Mouse (Mus musculus) spleen, adult 2 months (tissue): ENCODE data around the gene Tnks2. TPM values are rescaled to one million over a fixed set of nuclear protein-coding genes. Genes with fewer than 3 reads are reported as not detected.

Experiments
- DNase-seq, 2 experiments: peaks; one replicate each; pipeline versions ENCODE4 v3.0.0 to v3.0.0-alpha.2; 2012 to 2021; ENCODE audit warnings: low spot score in 2 of 2, low read depth in 1 of 2
- H3K27ac ChIP-seq: fragments of 200-500 bp; 2 replicates; pipeline ENCODE4 v1.5.1; 2012; ENCODE audit warnings: low read length, inconsistent platforms; ENCODE audit not compliant: insufficient read depth
- H3K27me3 ChIP-seq: fragments of 200-500 bp; 2 replicates; pipeline ENCODE4 v1.6.1; 2012; ENCODE audit warnings: mild to moderate bottlenecking, moderate library complexity, low read length, inconsistent platforms; ENCODE audit not compliant: control insufficient read depth, insufficient read depth
- H3K36me3 ChIP-seq: fragments of 200-500 bp; 2 replicates; pipeline ENCODE4 v1.6.1; 2012; ENCODE audit warnings: mild to moderate bottlenecking, low read length, inconsistent platforms; ENCODE audit not compliant: control insufficient read depth, insufficient read depth
- H3K4me1 ChIP-seq: fragments of 200-500 bp; 2 replicates; pipeline ENCODE4 v1.6.1; 2011; ENCODE audit warnings: inconsistent platforms; ENCODE audit not compliant: control insufficient read depth, insufficient read depth, insufficient read length
- H3K4me3 ChIP-seq: fragments of 200-500 bp; 2 replicates; pipeline ENCODE4 v1.5.1; 2011; ENCODE audit warnings: mild to moderate bottlenecking, inconsistent platforms; ENCODE audit not compliant: insufficient read depth, insufficient read length; ENCODE audit errors: extremely low read depth
- CTCF ChIP-seq: fragments of 200-500 bp; IDR thresholded peaks from 2 replicates; pipeline ENCODE4 v1.5.1; 2011; ENCODE audit warnings: mild to moderate bottlenecking, inconsistent platforms; ENCODE audit not compliant: insufficient read depth, insufficient read length, insufficient replicate concordance; ENCODE audit errors: extremely low read depth
- POLR2A ChIP-seq: fragments of 200-500 bp; IDR thresholded peaks from 2 replicates; pipeline ENCODE4 v1.6.1; 2011; ENCODE audit warnings: low read depth, low read length, inconsistent platforms
- WGBS: fragments of 180-500 bp; shearing (Covaris S2); methylation state at CpG from one replicate; pipeline ENCODE4 v1.1.7; 2018; 5-methylcytosine and 5-hydroxymethylcytosine counted together
- polyA plus RNA-seq: library from polyadenylated mRNA; depleted of rRNA; stranded (reverse); fragments of >200 nt; gene quantifications from 2 replicates; pipeline ENCODE4 v1.2.3, GENCODE M21; 2012

Tnks2 gene
- polyA plus RNA-seq, 1 experiment: 14.2 TPM

DNA sequence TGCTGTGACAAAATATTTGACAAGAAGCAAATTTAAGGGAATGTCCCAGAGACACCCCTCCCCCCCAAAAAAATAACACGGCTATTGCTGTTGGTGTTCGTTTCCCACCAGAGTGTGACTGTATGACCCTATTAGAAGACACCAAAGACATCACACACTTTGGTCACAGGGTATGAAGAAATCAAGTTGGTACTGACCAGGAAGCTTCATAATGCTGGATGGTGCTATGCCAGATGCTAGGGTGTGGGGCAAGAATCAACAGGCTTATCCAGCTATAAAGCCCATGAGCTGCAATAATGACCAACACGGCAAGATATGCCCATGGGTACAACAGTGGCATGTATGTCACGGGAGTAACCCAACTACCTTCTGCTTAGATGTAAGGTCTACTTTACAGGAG is 11.3 kb upstream of the Tnks2 start:
- no peak for DNase-seq
- 91% methylated on average over 4 of the region's 4 CpGs for WGBS
- no peaks in the 10 kb centered on the region for H3K36me3 ChIP-seq
- no peaks in the 10 kb centered on the region for H3K27me3 ChIP-seq
- H3K27ac ChIP-seq: no peak overlapping the region
- TF ChIP-seq CTCF: no peak
- no peak for TF ChIP-seq POLR2A
- no peak overlapping the region for H3K4me3 ChIP-seq
- no peaks in the 10 kb centered on the region for H3K4me1 ChIP-seq

DNA sequence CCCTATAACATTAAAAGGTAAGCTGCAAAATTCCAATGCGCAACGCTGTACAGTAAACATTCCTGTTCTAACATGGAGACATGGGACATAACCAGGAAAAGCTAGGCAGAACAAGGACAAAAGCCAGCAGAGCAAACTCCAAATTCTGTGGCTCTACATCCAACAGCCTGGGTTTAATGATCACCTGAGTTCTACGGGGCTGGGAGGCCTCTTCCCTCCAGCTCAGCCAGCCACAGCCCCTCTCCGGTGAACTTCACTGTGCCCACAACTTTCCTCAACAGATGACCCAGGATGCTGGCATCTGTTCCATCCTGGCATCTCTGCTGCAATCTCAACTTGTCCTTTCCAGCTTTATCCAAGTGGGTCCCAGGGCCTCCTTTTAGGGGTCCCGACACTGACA is 6.4 kb upstream of the Tnks2 start:
- WGBS: 88% methylated on average over 5 of the region's 5 CpGs
- Histone ChIP-seq H3K36me3 (no peaks in the 10 kb centered on the region), H3K27ac (no peak overlapping the region), H3K4me3 (no peak overlapping the region), H3K4me1 (no peaks in the 10 kb centered on the region), H3K27me3 (no peaks in the 10 kb centered on the region)
- TF ChIP-seq POLR2A (no peak), CTCF (no peak)
- no peak for DNase-seq

GRCm38 (mm10) chr19:36828322-36828721 is 5.7 kb upstream of the Tnks2 start:
- WGBS: 73% methylated on average over 8 of the region's 8 CpGs
- H3K4me1 ChIP-seq: peaks cover 3% of the 10 kb centered on the region; the same call in 1 of the 2 replicates
- H3K27ac ChIP-seq: no peak overlapping the region
- no peak overlapping the region for H3K4me3 ChIP-seq
- DNase-seq: no peak
- H3K36me3 ChIP-seq: no peaks in the 10 kb centered on the region
- H3K27me3 ChIP-seq: no peaks in the 10 kb centered on the region
- no peak for TF ChIP-seq CTCF
- no peak for TF ChIP-seq POLR2A

GRCm38 (mm10) chr19:36832951-36833787 is 863 bp upstream of the Tnks2 start:
- peak overlapping the region; percentile 81 for H3K4me3 ChIP-seq
- H3K27me3 ChIP-seq: no peaks in the 10 kb centered on the region
- no peaks in the 10 kb centered on the region for H3K36me3 ChIP-seq
- peaks cover 11% of the 10 kb centered on the region for H3K4me1 ChIP-seq
- peak; percentile 39 to 59 for DNase-seq
- H3K27ac ChIP-seq: peak overlapping the region; percentile 92
- 12% methylated on average over 19 of the region's 19 CpGs for WGBS
- TF ChIP-seq POLR2A: no peak
- no peak for TF ChIP-seq CTCF

- peak; percentile 17 to 54 for DNase-seq
- H3K27ac ChIP-seq: peak overlapping the region; percentile 92
- peaks cover 11% of the 10 kb centered on the region for H3K4me1 ChIP-seq
- H3K4me3 ChIP-seq: peak overlapping the region; percentile 81
- no peak for TF ChIP-seq POLR2A
- no peak for TF ChIP-seq CTCF
- H3K27me3 ChIP-seq: no peaks in the 10 kb centered on the region
- WGBS: under 1% methylated on average over 60 of the region's 62 CpGs
- no peaks in the 10 kb centered on the region for H3K36me3 ChIP-seq
Observed at GRCm38 (mm10) chr19:36834532-36835431, 750 bp downstream of the Tnks2 start.

DNA sequence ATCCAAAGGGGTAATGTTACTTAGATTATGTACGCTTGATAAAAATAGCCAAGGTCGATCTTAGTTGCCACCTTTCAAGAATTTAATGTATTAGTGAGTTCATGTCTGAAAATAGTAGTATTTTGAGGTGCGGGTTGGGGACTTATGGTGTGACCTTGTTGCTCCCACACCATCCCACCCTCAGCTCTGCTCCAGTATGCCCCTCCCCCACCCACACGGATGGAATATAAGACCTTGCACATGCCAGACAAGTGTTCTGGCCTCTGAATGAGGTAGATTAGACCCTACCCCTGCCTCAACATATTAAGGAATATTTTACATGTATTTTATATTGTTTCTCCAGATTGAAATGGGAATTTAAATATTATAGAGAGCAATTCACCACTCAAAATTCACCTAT is 2.0 kb downstream of the Tnks2 start:
- no peak for TF ChIP-seq POLR2A
- TF ChIP-seq CTCF: no peak
- 53% methylated on average over 4 of the region's 4 CpGs for WGBS
- H3K4me1 ChIP-seq: peaks cover 11% of the 10 kb centered on the region
- no peaks in the 10 kb centered on the region for H3K27me3 ChIP-seq
- DNase-seq: no peak
- H3K27ac ChIP-seq: no peak overlapping the region
- no peak overlapping the region for H3K4me3 ChIP-seq
- H3K36me3 ChIP-seq: no peaks in the 10 kb centered on the region

GRCm38 (mm10) chr19:36840301-36840700 is 6.3 kb downstream of the Tnks2 start:
- Histone ChIP-seq H3K4me1 (peaks cover 8% of the 10 kb centered on the region), H3K4me3 (no peak overlapping the region), H3K36me3 (no peaks in the 10 kb centered on the region), H3K27ac (no peak overlapping the region), H3K27me3 (no peaks in the 10 kb centered on the region)
- DNase-seq: no peak
- 95% methylated on average over 3 of the region's 3 CpGs for WGBS
- no peak for TF ChIP-seq POLR2A
- TF ChIP-seq CTCF: no peak
